Mouse (Mus musculus) left cerebral cortex, adult 9 months (tissue): ENCODE results near the gene Olfr1508.
"Not testable (repeated sequence)": the region's sequence is repeated elsewhere in the genome, so short reads cannot be mapped to it uniquely, and the experiment has no call there.

Source experiments
- DNase-seq, 2 experiments: peaks; one replicate each; pipeline ENCODE4 v3.0.0; 2022; ENCODE audit warnings: low spot score in 2 of 2

Gene Olfr1508

DNA sequence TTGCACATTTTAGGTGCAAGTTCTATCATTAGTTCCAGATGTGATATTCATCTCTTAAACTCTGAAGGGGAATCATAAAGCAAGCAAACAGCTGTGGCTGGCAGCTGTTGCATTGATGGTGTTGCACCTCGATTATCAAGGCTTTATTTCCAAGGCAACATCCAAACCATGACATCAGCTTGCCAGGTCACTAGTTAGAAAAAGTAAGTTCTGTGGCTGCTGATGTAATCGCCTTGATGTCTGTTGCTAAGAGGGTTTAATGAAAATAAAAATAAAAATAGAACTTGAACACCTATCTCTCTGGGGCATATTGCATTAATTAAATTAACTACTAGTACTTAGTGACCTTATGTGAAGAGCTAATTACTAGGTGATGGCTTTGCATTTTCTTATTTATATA, at the start of gene Olfr1508:
TSS of gene Olfr1508 (minus strand) at position 101 of the 400 bp plus-strand sequence.
- no peak for DNase-seq

DNA sequence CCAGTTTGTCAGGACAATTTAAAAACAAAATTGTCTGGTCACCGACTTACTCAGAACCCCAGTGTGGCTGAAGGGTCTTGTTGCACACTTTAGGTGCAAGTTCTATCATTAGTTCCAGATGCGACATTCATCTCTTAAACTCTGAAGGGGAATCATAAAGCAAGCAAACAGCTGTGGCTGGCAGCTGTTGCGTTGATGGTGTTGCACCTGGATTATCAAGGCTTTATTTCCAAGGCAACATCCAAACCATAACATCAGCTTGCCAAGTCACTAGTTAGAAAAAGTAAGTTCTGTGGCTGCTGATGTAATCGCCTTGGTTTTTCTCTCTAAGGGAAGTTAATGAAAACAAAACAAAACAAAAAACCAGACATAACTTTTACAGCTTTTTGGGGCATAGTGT, 28.2 kb upstream of the Olfr1508 start, which contains the start of gene Olfr1507:
TSS of gene Olfr1507 (minus strand) at position 234 of the 400 bp plus-strand sequence.
- DNase-seq = no peak

DNA sequence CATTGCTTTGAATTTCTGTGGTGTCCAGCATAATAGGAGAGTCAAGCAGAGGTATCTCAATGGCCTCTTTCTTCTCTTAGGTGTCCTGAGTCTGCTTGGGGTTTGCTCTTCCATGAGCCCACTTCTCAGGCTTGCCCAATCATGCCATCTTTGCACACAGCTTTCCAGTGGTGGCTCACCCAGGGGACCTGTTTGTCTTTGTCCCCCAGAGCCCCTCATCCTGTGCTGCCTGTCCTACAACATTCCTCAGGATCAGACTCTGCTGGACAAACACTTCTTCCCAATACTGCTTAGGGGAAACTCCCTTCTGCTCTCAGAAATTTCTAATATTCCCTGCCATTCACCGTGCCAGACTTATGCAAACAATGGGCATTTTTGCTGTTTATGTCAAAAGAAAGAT, 1.6 kb downstream of the Olfr1508 start:
- DNase-seq = no peak

DNA sequence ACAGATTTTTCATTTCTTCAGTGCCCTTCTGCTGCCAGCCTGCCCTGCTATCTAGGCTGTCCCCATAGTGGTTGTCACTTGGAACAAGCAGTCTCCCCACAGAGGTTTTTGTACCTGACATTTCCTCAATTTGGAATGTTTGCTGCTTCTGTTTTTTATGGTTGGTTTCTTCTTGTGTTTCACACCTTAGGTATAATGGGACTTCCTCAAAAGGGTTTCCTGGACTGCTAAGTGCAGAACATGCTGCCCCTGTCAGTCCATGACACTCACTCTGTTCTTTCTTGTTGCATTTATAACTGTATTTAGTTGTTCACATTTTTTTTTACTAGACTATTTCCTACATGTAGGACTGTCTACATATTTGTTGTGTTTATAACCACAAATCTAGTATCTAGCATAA, 5.4 kb downstream of the Olfr1508 start:
- DNase-seq = no peak

DNA sequence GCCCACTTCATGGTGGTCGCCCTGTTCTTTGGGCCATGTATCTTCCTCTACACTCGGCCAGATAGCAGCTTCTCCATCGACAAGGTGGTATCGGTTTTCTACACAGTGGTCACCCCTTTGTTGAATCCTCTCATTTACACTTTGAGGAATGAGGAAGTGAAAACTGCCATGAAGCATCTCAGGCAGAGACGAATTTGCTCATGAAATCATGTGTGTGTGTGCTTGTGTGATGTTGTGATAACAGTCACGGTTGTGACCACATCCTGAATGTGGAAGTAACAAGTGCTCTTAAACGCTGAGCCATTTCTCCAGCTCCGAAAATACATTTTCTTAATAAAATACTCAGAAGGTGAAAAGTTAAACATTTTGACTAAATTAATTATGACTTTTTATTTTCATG, 16.2 kb downstream of the Olfr1508 start:
- no peak for DNase-seq

DNA sequence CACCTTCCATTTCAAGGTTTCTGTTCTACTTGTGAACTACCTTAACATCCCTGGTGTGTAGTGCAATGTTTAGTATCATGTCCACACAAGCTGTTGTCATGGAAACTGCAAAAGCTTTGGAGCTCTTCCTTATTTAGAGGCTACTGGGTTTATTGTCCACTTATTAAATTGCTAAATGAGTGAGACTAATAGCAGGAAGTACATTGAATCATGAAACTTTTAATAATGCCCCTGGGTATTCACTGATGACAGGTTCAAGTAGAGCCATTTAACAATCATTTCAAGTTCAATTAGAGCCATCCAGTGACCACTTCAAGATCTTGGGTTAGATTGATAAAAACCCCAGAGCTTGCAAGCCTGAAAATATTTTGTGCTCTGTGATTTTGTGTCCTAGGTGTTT, 24.6 kb downstream of the Olfr1508 start, which contains the start of gene Olfr1509:
TSS of gene Olfr1509 (plus strand) at position 301 of the 400 bp plus-strand sequence.
- DNase-seq = no peak

DNA sequence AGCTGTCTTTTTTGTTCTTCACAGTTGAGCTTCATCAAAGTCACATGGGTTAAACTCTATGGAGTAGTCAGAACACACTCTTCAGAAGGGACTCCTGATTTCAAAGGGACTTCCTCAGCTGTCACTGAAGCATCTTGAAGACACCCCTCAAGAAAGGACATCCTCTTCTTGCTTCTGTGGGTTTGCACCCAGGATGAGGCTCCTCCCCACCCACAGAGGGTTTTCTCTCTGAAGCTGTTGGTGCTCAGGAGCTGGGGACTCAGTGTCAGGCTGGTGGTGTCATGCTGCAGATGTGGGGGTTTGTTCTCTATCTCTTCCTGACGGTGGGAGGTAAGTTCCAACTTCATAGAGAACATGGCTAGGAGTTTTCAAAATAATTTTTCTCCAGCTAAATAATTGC, 39.6 kb downstream of the Olfr1508 start:
- no peak for DNase-seq

DNA sequence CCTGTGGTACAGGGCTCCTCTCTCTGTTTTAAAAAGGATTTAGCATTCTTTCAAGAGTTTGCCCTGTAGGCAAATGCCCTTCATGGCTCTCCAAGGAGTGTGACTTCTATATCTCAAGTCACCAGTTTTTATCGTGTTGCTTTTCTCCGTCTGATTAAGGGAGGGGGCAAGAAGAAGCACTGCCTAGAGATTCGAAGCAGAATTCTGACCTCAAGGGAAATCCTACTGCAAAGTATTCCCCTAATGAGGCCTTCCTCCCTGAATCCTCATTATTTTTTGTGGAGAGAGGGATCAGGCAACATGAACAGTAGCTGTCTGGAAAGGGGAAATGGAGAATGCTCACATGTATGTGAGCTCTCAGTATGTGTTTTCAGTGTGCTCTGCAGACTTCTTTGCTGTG, 53.0 kb downstream of the Olfr1508 start, which contains the start of gene Olfr1510:
TSS of gene Olfr1510 (minus strand) at position 101 of the 400 bp plus-strand sequence.
- DNase-seq = no peak

DNA sequence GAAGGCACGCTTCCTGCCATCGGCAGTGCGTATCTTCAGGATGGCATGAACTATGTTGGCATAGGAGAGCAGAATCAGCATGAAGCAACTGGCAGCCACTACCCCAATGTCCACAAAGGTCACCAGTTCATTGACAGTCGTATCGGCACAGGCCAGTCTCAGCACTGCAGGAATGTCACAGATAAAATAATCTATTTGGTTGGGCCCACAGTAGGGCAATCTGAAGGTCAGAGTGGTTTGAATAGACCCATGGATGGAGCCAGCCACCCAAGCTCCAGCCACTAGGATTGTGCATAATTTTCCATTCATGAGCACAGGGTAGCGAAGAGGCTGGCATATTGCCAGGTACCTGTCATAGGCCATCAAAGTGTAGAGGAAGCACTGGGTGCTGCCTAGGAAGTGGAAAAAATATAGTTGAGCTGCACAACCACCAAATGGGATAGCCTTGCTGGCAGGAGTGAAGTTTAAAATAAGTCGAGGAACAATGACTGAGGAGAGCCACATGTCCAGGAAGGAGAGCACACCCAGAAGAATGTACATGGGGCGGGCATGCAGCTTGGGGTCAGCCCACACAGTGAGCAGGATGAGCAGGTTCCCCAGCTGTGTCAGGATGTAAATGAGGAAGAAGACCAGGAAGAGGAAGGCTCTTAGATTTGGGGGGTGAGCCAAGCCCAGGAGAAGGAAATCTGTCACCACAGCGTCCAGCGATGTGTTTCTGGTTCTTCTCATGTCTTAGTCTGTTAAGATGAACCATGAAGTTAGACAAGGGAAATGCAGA, 57.0 kb downstream of the Olfr1508 start:
- not testable (repeated sequence) for DNase-seq
